Mouse (Mus musculus) left cerebral cortex, postnatal 10 days (tissue): ENCODE results near the gene Zbtb25. TPM values are rescaled to one million over a fixed set of nuclear protein-coding genes. Genes with fewer than 3 reads are reported as not detected.

Experiments used
- DNase-seq, 2 experiments: peaks; one replicate each; pipeline ENCODE4 v3.0.0; 2021 to 2022; ENCODE audit warnings: low spot score in 2 of 2, mixed read lengths in 1 of 2; ENCODE audit errors: extremely low spot score in 1 of 2
- intact Hi-C: fragments of 180-260 bp; cut with DNase I; formaldehyde crosslinking; loops from one replicate; pipeline ENCODE4 v1.15.1; 2025
- total RNA-seq, 2 experiments: library from RNA; stranded (reverse); gene quantifications; 2 replicates each; pipeline ENCODE4 v1.2.3; 2021

Gene Zbtb25
- total RNA-seq, 2 experiments from 2014 or later = 17.2 to 18.0 TPM

- no peak for DNase-seq
- intact Hi-C loops = no loop called here
Observed at GRCm38 (mm10) chr12:76380151-76380550, 10.7 kb upstream of the Zbtb25 start.

- no peak for DNase-seq
- intact Hi-C loops = loop anchor here (10.0 kb wide), 1 partner anchor 96 kb away; no protein-coding TSS in a partner anchor
Observed at GRCm38 (mm10) chr12:76378556-76378955, 9.2 kb upstream of the Zbtb25 start.

- intact Hi-C loops = loop anchor here (10.0 kb wide), 1 partner anchor 97 kb away; no protein-coding TSS in a partner anchor
- DNase-seq = no peak
Observed at GRCm38 (mm10) chr12:76377726-76378125, 8.3 kb upstream of the Zbtb25 start.

GRCm38 (mm10) chr12:76377059-76377458, 7.7 kb upstream of the Zbtb25 start:
- intact Hi-C loops = loop anchor here (10.0 kb wide), 1 partner anchor 98 kb away; no protein-coding TSS in a partner anchor

GRCm38 (mm10) chr12:76376649-76377048, 7.2 kb upstream of the Zbtb25 start:
- DNase-seq = no peak
- intact Hi-C loops = loop anchor here (10.0 kb wide), 1 partner anchor 98 kb away; no protein-coding TSS in a partner anchor

More at GRCm38 (mm10) chr12:76377059-76377458, 7.7 kb upstream of the Zbtb25 start:
- DNase-seq = no peak

- intact Hi-C loops = loop anchor here (10.0 kb wide), 1 partner anchor 99 kb away; no protein-coding TSS in a partner anchor
- no peak for DNase-seq
Observed at GRCm38 (mm10) chr12:76375506-76375905, 6.1 kb upstream of the Zbtb25 start.

- DNase-seq = no peak
- intact Hi-C loops = loop anchor here (10.0 kb wide), 1 partner anchor 100 kb away; no protein-coding TSS in a partner anchor
Observed at GRCm38 (mm10) chr12:76374911-76375310, 5.5 kb upstream of the Zbtb25 start.

- intact Hi-C loops = loop anchor here (10.0 kb wide), 1 partner anchor 101 kb away; no protein-coding TSS in a partner anchor
- no peak for DNase-seq
Observed at GRCm38 (mm10) chr12:76373991-76374390, 4.6 kb upstream of the Zbtb25 start.

GRCm38 (mm10) chr12:76372881-76373818, 3.7 kb upstream of the Zbtb25 start:
- no peak for DNase-seq
- intact Hi-C loops = loop anchor here (10.0 kb wide), 1 partner anchor 102 kb away; no protein-coding TSS in a partner anchor

- DNase-seq = no peak
- intact Hi-C loops = loop anchor here (10.0 kb wide), 1 partner anchor 103 kb away; no protein-coding TSS in a partner anchor
Observed at GRCm38 (mm10) chr12:76372046-76372445, 2.6 kb upstream of the Zbtb25 start.

- intact Hi-C loops = loop anchor here (10.0 kb wide), 1 partner anchor 104 kb away; no protein-coding TSS in a partner anchor
- DNase-seq = peak; percentile 34 to 90
Observed at GRCm38 (mm10) chr12:76370831-76371571, 1.6 kb upstream of the Zbtb25 start.

- intact Hi-C loops = loop anchor here (10.0 kb wide), 2 partner anchors 105 to 225 kb away; no protein-coding TSS in a partner anchor
- DNase-seq = peak; percentile 65 to 92
Observed at GRCm38 (mm10) chr12:76369978-76370830, 802 bp upstream of the Zbtb25 start, which contains the start of gene Zbtb1. Gene Zbtb1, plus strand, starts transcription at chr12:76370266.

GRCm38 (mm10) chr12:76368790-76369205, 604 bp downstream of the Zbtb25 start:
- DNase-seq = peak; percentile 31 to 81
- intact Hi-C loops = loop anchor here (10.0 kb wide), 1 partner anchor 226 kb away; no protein-coding TSS in a partner anchor

GRCm38 (mm10) chr12:76368201-76368789, 1.1 kb downstream of the Zbtb25 start:
- DNase-seq = no peak
- intact Hi-C loops = loop anchor here (10.0 kb wide), 1 partner anchor 227 kb away; no protein-coding TSS in a partner anchor

GRCm38 (mm10) chr12:76367096-76367995, 2.1 kb downstream of the Zbtb25 start:
- intact Hi-C loops = loop anchor here (10.0 kb wide), 1 partner anchor 227 kb away; no protein-coding TSS in a partner anchor
- DNase-seq = no peak

- intact Hi-C loops = loop anchor here (10.0 kb wide), 1 partner anchor 229 kb away; no protein-coding TSS in a partner anchor
- no peak for DNase-seq
Observed at GRCm38 (mm10) chr12:76366276-76366675, 3.1 kb downstream of the Zbtb25 start.
